Mouse (Mus musculus): ENCODE measurements around the gene Pla2g12b.
A peak's percentile ranks its signal among the peaks of the same experiment; 100 is the strongest.

The Pla2g12b gene

DNA sequence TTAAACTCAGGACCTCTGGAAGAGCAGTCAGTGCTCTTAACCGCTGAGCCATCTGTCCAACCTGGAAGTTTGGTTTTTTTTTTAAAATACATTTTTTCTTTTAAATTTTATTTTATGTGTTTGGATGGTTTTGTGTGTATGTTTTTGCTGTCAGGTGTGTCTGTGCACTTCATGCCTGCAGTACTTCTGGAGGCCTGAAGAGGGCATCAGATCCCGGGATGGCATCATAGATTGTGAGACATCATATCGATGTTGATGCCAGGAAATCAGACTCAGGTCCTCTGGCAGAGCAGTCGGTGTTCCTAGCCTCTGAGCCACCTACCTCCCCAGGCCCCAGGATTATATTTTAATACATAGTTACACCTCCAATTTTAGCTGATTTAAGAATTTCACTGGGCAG, 10.3 kb downstream of the Pla2g12b start:
- no peak for DNase-seq (ENCODE audit: extremely low spot score)

GRCm38 (mm10) chr10:59416623-59417022, 13.2 kb downstream of the Pla2g12b start:
- no peak for DNase-seq (ENCODE audit: extremely low spot score)

DNA sequence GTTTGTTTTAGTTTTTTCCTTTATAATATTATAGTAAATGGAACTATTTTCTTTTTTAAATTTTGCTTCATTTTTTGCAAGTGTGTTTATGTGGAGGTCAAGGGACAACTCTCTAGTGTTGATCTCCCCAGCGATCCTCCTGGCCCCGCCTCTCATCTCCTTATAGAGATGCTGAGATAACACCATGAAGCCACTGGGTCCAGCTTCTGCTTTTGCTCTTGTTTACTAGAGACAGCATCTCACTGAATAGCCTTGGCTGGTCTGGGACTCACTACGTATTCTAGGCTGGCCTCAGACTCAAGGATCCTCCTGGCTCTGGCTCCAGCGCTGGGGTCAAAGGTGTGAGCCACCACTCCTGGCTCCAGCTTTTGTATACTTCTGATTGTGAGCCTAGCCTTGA, 16.1 kb downstream of the Pla2g12b start:
- DNase-seq (ENCODE audit: extremely low spot score): no peak

DNA sequence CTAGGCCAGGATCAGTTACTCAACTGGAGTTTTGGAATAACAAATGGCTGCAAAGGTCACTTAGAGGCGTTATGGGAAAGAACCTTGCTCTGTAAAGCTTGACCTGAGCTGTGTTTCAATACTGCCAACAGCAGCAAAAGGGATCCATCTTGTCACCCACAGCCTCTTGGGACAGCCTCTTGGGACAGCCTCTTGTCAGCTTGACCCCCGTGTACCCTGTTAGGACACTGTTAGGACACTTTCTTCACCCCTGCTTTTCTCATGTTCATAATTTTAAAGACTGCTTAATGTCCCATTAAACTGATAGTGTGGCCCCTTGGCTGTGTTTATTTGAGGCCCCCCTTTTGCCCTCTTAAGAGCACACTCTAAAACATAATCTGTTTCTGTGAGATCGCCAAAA, 21.0 kb downstream of the Pla2g12b start:
- DNase-seq (ENCODE audit: extremely low spot score): no peak

- DNase-seq (ENCODE audit: extremely low spot score): no peak
Measured at GRCm38 (mm10) chr10:59425369-59425768, 21.9 kb downstream of the Pla2g12b start.

- DNase-seq (ENCODE audit: extremely low spot score): no peak
Measured at GRCm38 (mm10) chr10:59426371-59426770, 22.9 kb downstream of the Pla2g12b start.

DNA sequence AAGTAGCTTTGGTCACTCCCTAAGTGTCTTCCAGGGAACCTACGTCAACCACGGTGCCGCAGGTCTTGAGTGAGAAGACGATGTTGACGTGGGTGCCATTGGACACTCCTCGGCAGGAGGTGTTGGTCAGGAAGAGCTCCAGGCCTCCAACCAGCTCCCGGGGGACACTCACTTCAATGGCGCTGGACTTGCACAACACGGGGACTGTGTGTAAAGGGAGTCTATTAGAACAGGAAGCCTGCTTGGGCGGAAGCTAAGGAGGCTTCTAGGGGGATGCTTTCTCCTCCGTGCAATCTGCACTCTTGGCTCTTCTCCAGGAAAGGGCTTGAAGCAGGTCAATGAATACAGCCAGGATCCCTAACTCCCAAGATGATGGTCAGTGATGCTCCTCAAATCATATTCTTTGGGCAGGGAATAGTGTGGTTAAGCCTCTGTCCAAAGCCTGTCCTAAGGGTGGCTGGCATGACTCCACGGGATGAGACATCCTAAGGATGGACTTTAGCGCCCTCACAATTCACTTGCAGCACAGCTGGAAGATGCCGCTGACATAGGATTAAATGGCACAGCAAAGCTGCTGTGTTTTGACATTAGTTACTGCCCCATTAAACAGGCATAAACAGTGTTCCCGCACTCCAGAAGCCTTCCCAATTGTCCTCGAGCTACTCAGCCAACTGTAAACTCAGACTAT, 26.1 kb downstream of the Pla2g12b start:
- no peak for DNase-seq (ENCODE audit: extremely low spot score)

DNA sequence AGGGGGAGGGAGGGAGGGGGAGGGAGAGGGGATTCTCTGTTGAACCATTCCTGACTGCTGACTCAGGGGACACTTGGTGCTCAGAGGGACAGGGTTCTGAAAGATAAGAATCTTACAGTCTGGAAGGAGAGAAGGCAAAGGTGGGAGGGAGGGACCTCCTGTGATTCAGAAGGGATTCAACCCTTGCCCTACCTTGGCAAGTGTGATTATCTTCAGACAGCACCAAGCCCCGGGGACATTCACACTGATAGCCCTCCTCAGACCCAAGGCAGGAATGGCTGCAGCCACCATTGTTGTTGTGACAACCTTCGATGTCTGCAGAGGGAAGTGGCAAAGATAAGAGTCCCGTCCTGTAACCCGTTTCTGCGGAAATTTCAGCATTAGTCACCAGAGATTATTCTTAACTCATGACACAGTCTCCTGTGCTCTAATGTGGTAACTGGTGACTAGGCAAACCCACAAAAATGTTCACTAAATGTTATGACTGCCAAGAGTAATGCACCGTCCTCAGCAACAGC, 27.3 kb downstream of the Pla2g12b start:
- no peak for DNase-seq (ENCODE audit: extremely low spot score)

- DNase-seq (ENCODE audit: extremely low spot score): no peak
Measured at GRCm38 (mm10) chr10:59435746-59436145, 32.3 kb downstream of the Pla2g12b start.

- DNase-seq (ENCODE audit: extremely low spot score): no peak
Measured at GRCm38 (mm10) chr10:59438651-59439050, 35.2 kb downstream of the Pla2g12b start.

- no peak for DNase-seq (ENCODE audit: extremely low spot score)
Measured at GRCm38 (mm10) chr10:59439508-59439931, 36.1 kb downstream of the Pla2g12b start.

DNA sequence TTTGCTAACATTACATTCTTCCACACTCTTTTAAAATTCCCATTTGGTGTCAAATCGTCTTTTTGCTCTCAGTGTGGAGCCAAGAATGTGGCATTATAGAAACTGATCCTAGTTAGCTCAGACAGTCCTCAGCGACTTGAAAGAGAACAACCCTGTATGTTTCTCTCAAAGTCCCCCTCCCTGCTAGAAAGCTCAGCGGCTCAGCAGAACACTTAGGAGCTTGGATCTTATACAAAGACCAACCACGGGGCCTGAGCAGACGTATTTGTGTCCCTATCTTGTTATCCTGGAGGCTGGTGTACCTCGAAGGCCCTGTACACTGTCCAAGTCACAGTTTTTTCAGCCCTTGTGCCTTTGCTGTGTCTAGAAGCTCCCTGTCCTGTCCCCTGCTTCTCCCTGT, 36.7 kb downstream of the Pla2g12b start:
- DNase-seq (ENCODE audit: extremely low spot score): no peak

DNA sequence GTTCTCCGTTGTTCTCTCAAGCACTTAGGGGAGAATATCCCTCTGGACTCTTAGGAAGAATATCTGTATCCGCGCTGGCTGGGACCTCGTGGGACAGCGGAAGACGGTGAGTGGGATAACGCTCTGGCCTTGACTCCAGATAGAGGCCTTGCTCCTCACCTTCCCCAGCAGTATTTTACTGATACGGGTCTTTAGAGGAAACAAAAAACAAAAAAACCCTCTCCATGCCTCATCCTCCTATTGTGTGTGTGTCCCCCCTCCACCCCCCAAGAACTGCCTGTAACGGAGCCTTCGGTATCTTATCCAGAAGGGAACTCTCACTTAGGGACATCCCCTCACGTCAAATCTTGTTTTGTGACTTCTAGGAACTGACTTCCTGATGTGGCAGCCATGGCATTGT, 38.3 kb downstream of the Pla2g12b start, which contains the start of gene Oit3:
TSS of gene Oit3 (minus strand) at position 44 of the 400 bp plus-strand sequence.
- DNase-seq (ENCODE audit: extremely low spot score): no peak

- peak; percentile 42 for DNase-seq (ENCODE audit: extremely low spot score)
Measured at GRCm38 (mm10) chr10:59443212-59443611, 39.8 kb downstream of the Pla2g12b start.

DNA sequence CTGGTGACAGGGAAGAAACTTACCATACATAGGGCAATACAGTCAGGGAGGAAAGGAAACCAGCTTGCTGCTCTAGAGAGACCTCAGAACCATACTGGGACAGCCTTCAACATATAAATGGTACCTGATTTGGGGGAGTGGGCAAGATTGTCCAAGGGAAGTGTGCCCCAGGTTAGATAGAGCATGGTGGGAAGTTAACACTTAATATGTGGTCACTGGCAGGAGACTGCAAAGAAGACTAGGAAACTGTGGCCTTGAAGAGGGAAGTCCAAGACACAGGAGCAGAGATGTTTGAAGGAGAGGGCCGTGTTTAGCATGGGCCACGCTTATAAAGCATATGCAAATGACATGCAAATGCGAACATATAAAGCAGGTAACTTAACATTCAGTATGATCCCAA, 40.6 kb downstream of the Pla2g12b start:
- DNase-seq (ENCODE audit: extremely low spot score): no peak

GRCm38 (mm10) chr10:59444635-59445034, 41.2 kb downstream of the Pla2g12b start:
- peak; percentile 17 for DNase-seq (ENCODE audit: extremely low spot score)

DNA sequence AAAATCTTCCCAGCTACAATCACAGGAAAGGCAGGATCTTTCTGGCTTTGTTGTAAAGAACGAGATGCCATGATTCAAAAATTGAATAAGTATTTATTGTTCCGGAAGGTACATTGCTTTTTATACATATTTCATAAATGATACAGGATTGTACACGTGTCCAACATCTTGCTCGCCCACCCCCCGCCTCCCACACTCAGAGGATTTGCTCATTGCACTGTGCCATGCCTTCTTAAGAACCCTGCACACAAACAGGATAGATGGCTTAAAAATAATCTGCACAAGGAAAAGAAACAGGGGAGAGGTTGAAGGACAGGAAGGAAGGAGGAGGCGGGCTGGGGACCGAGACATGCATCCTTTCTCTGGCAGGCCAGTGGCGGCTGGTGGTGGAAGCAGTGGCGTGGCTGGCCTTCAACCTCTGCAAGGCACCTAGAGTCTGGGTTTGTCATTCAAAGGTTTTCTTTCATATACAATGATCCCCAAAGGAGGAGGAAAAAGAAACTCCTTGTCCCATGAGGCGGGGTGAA, 43.5 kb downstream of the Pla2g12b start:
- DNase-seq (ENCODE audit: extremely low spot score): no peak

- DNase-seq (ENCODE audit: extremely low spot score): no peak
Measured at GRCm38 (mm10) chr10:59447546-59447945, 44.1 kb downstream of the Pla2g12b start.

- DNase-seq (ENCODE audit: extremely low spot score): peak; percentile 33
Measured at GRCm38 (mm10) chr10:59451839-59452238, 48.4 kb downstream of the Pla2g12b start.

- DNase-seq (ENCODE audit: extremely low spot score): no peak
Measured at GRCm38 (mm10) chr10:59454631-59455030, 51.2 kb downstream of the Pla2g12b start.

DNA sequence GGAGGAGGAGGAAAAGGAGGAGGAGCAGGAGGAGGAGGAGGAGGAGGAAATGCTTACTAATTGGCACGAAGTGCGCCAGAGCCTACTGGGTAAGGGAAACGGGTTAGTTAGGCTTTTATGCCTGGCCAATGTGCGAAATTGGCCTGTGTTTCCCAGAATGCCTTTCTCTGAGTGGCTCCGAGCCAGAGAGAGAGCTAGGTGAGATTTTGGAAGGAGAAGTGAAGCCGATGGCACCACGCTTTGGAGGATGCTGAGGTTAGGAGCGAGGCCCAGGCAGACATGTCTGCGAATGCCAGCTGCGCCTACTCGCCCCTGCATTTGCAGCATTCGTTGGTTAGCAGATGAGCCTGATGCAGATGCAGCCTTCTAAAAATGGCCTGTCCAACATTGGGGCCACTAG, 56.3 kb downstream of the Pla2g12b start:
- no peak for DNase-seq (ENCODE audit: extremely low spot score)

DNA sequence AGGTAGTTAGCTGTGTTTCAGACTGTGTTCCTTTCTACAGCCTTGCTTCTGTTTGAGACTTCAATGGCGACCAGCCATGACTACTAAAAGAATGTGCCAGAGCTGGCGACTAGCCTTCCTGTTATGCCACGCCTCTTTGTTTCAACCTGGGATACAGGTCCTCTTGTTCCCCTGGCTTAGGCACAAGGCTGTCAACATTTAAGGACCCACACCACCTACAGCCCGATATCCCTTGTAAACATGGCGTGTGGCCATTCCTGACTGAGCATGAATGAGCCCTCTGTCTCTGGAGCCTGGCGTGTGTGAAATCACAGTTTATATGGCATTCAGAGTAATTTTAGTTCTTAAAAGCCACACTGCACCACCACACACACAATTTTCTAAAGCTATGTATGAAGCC, 58.8 kb downstream of the Pla2g12b start:
- DNase-seq (ENCODE audit: extremely low spot score): no peak

- DNase-seq (ENCODE audit: extremely low spot score): no peak
Measured at GRCm38 (mm10) chr10:59465546-59465945, 62.1 kb downstream of the Pla2g12b start.

- no peak for DNase-seq (ENCODE audit: extremely low spot score)
Measured at GRCm38 (mm10) chr10:59466626-59467025, 63.2 kb downstream of the Pla2g12b start.
